In genomic region chr7:144941242-144941831, GRCm38 (mm10) we compare ENCODE assay signal across 8 mouse cellular contexts. TPM values are rescaled to one million over a fixed set of nuclear protein-coding genes. Genes with fewer than 3 reads are reported as not detected.
A peak's percentile ranks its signal among the peaks of the same experiment; 100 is the strongest.
DNase-seq lines count a peak whose midpoint lies in the region; ATAC-seq and TF ChIP-seq lines count a peak whose summit lies in the region.

No protein-coding gene starts in this region.

- 0 out of 2 replicates have a peak, but pooled peaks have one; percentile 1 for TF ChIP-seq CTCF in lung, embryonic 14.5 days (IDR thresholded peaks at IDR 0.05; ENCODE audit: low read depth)
- no peak for TF ChIP-seq CTCF in olfactory bulb, adult 2 months (IDR thresholded peaks at IDR 0.05; ENCODE audit: insufficient read depth, low read depth, low read length)

- peaks cover 60% of the 10 kb centered on the region for H3K4me1 ChIP-seq in forebrain, embryonic 12.5 days
- H3K4me1 ChIP-seq in heart, embryonic 15.5 days (replicated peaks) = peaks cover 48% of the 10 kb centered on the region
- peaks cover 7% of the 10 kb centered on the region for H3K4me1 ChIP-seq in lung, embryonic 14.5 days (ENCODE audit: insufficient read depth)
- H3K4me1 ChIP-seq in olfactory bulb, adult 2 months (ENCODE audit: control insufficient read depth, insufficient read depth, low read length) = peaks cover 47% of the 10 kb centered on the region

- peak overlapping the region; percentile 96 for H3K4me2 ChIP-seq in forebrain, embryonic 12.5 days
- H3K4me2 ChIP-seq in heart, embryonic 15.5 days = peak overlapping the region; percentile 87
- peak overlapping the region; percentile 97 for H3K4me2 ChIP-seq in lung, embryonic 14.5 days

- H3K27me3 ChIP-seq in forebrain, embryonic 12.5 days = peaks cover 32% of the 10 kb centered on the region
- no peaks in the 10 kb centered on the region for H3K27me3 ChIP-seq in heart, embryonic 15.5 days
- H3K27me3 ChIP-seq in lung, embryonic 14.5 days (ENCODE audit: insufficient read depth, low read length) = peaks cover 11% of the 10 kb centered on the region; the same call in 1 of the 2 replicates

- peaks cover 10% of the 10 kb centered on the region for H3K36me3 ChIP-seq in forebrain, embryonic 12.5 days (replicated peaks)
- H3K36me3 ChIP-seq in heart, embryonic 15.5 days = peaks cover 9% of the 10 kb centered on the region; the same call in 1 of the 2 replicates
- H3K36me3 ChIP-seq in lung, embryonic 14.5 days (ENCODE audit: insufficient read depth) = peaks cover 15% of the 10 kb centered on the region

- under 1% methylated on average over 39 of the region's 39 CpGs for WGBS in forebrain, embryonic 12.5 days
- WGBS in heart, embryonic 15.5 days = under 1% methylated on average over 39 of the region's 39 CpGs
- under 1% methylated on average over 39 of the region's 39 CpGs for WGBS in lung, embryonic 14.5 days
- under 1% methylated on average over 39 of the region's 39 CpGs for WGBS in olfactory bulb, adult 2 months

- H3K9ac ChIP-seq in forebrain, embryonic 12.5 days = peak overlapping the region; percentile 62
- H3K9ac ChIP-seq in heart, embryonic 15.5 days = peak overlapping the region; percentile 65
- peak overlapping the region; percentile 78 for H3K9ac ChIP-seq in lung, embryonic 14.5 days

- TF ChIP-seq POLR2A in olfactory bulb, adult 2 months (IDR thresholded peaks at IDR 0.05; ENCODE audit: insufficient read depth, low read depth, low read length) = no peak

- peak overlapping the region; percentile 96 for H3K27ac ChIP-seq in forebrain, embryonic 12.5 days
- H3K27ac ChIP-seq in heart, embryonic 15.5 days = peak overlapping the region; percentile 92
- H3K27ac ChIP-seq in lung, embryonic 14.5 days (ENCODE audit: low read depth) = peak overlapping the region; percentile 99
- H3K27ac ChIP-seq in olfactory bulb, adult 2 months (ENCODE audit: insufficient read depth, low read depth, low read length) = no peak overlapping the region

- H3K9me3 ChIP-seq in forebrain, embryonic 12.5 days = no peaks in the 10 kb centered on the region
- no peaks in the 10 kb centered on the region for H3K9me3 ChIP-seq in heart, embryonic 15.5 days (replicated peaks)
- no peaks in the 10 kb centered on the region for H3K9me3 ChIP-seq in lung, embryonic 14.5 days (ENCODE audit: low read depth, low read length)

- H3K4me3 ChIP-seq in forebrain, embryonic 12.5 days (replicated peaks) = peak overlapping the region; percentile 69
- H3K4me3 ChIP-seq in heart, embryonic 15.5 days = peak overlapping the region; percentile 72
- peak overlapping the region; percentile 71 for H3K4me3 ChIP-seq in lung, embryonic 14.5 days (ENCODE audit: low read depth, low read length)
- H3K4me3 ChIP-seq in olfactory bulb, adult 2 months (ENCODE audit: insufficient read depth, low read depth, low read length) = peak overlapping the region; percentile 27

- ATAC-seq in forebrain, embryonic 12.5 days (ENCODE audit: low FRiP score) = peak; percentile 64
- peak; percentile 83 for ATAC-seq in heart, embryonic 15.5 days (replicated peaks; ENCODE audit: insufficient number of reproducible peaks, insufficient read depth, low FRiP score, low read depth)
- ATAC-seq in lung, embryonic 14.5 days (ENCODE audit: insufficient read depth) = peak; percentile 86

- DNase-seq in 3T3-L1 (ENCODE audit: low read depth, low spot score) = peak; percentile 95
- peak; percentile 91 for DNase-seq in adrenal gland, adult 8-10 months
- DNase-seq in kidney, postnatal 14 days = peak; percentile 94
- DNase-seq in lung, embryonic 14.5 days = peak; percentile 97
- peak; percentile 41 for DNase-seq in thymus, postnatal 25 days

RNA-seq across cellular contexts. Expression of gene Ccnd1, which starts 1.6 kb away (rescaled TPM):
- total RNA-seq in adrenal gland, adult 8-10 months (2022) = 100 to 1,000 TPM; 177 to 201 (median 190) TPM
- 214 and 257 TPM in 2 replicates for polyA plus RNA-seq in forebrain, embryonic 12.5 days (2016; fragmentation: Nextera tagmentation; extraction: Ambion mirVana)
- 57.2 and 57.4 TPM in 2 replicates for polyA plus RNA-seq in heart, embryonic 15.5 days (2015; fragmentation: Nextera tagmentation; extraction: Ambion mirVana)
- 148 and 154 TPM in 2 replicates for polyA plus RNA-seq in lung, embryonic 14.5 days (2014; fragmentation: Nextera tagmentation; extraction: Ambion mirVana)
- polyA plus RNA-seq in olfactory bulb, adult 2 months (2012; ENCODE audit: insufficient read depth, insufficient read length, low replicate concordance, missing spikeins) = not detected in 2 replicates

RNA-seq across cellular contexts. Expression of gene LTO1, which starts 26.4 kb away (rescaled TPM):
- 10 to 100 TPM; 27.1 to 39.7 (median 31.2) TPM for total RNA-seq in adrenal gland, adult 8-10 months (2022)
- 32.6 and 34.0 TPM in 2 replicates for polyA plus RNA-seq in forebrain, embryonic 12.5 days (2016; fragmentation: Nextera tagmentation; extraction: Ambion mirVana)
- polyA plus RNA-seq in heart, embryonic 15.5 days (2015; fragmentation: Nextera tagmentation; extraction: Ambion mirVana) = 19.8 and 21.6 TPM in 2 replicates
- polyA plus RNA-seq in lung, embryonic 14.5 days (2014; fragmentation: Nextera tagmentation; extraction: Ambion mirVana) = 22.1 and 22.3 TPM in 2 replicates
- not detected in 2 replicates for polyA plus RNA-seq in olfactory bulb, adult 2 months (2012; ENCODE audit: insufficient read depth, insufficient read length, low replicate concordance, missing spikeins)

RNA-seq across cellular contexts. Expression of gene Fgf15, which starts 45.0 kb away (rescaled TPM):
- total RNA-seq in adrenal gland, adult 8-10 months (2022) = under 1 TPM in 3 of 4 experiments, not detected in 1; 0.31 to 0.46 (median 0.32) TPM
- 69.9 and 94.0 TPM in 2 replicates for polyA plus RNA-seq in forebrain, embryonic 12.5 days (2016; fragmentation: Nextera tagmentation; extraction: Ambion mirVana)
- polyA plus RNA-seq in heart, embryonic 15.5 days (2015; fragmentation: Nextera tagmentation; extraction: Ambion mirVana) = 0.11 TPM in 1 of 2 replicates, not detected in the other
- polyA plus RNA-seq in lung, embryonic 14.5 days (2014; fragmentation: Nextera tagmentation; extraction: Ambion mirVana) = not detected in 2 replicates
- polyA plus RNA-seq in olfactory bulb, adult 2 months (2012; ENCODE audit: insufficient read depth, insufficient read length, low replicate concordance, missing spikeins) = not detected in 2 replicates

Comparison
In these comparisons a context has a peak if more than half of its experiments do, and no peak if none do; other contexts are left out.
1. DNase-seq: peak in every context shown above with its lines; median percentile 97 in lung, embryonic 14.5 days; 95 in 3T3-L1; 94 in kidney, postnatal 14 days; 91 in adrenal gland, adult 8-10 months; 41 in thymus, postnatal 25 days.
2. RNA of gene Ccnd1, which starts 1.6 kb away (polyA plus RNA-seq): 214 to 257 TPM in forebrain, embryonic 12.5 days, 148 to 154 TPM in lung, embryonic 14.5 days and 57.2 to 57.4 TPM in heart, embryonic 15.5 days; not detected in olfactory bulb, adult 2 months; every median in the first group is over 10 times any median in the second.
3. RNA of gene LTO1, which starts 26.4 kb away (polyA plus RNA-seq): 32.6 to 34.0 TPM in forebrain, embryonic 12.5 days, 22.1 to 22.3 TPM in lung, embryonic 14.5 days and 19.8 to 21.6 TPM in heart, embryonic 15.5 days; not detected in olfactory bulb, adult 2 months; every median in the first group is over 10 times any median in the second.
4. RNA of gene Fgf15, which starts 45.0 kb away (polyA plus RNA-seq): 69.9 to 94.0 TPM in forebrain, embryonic 12.5 days; 0.11 TPM in heart, embryonic 15.5 days, not detected in lung, embryonic 14.5 days and not detected in olfactory bulb, adult 2 months; every median in the first group is over 10 times any median in the second.
5. Peak in every context shown above with its lines, with median percentiles within 50 percentile points of each other: ATAC-seq, H3K4me2 ChIP-seq, H3K4me3 ChIP-seq and H3K9ac ChIP-seq.